Mouse (Mus musculus) left cerebral cortex, postnatal 10 days (tissue): ENCODE measurements at regions not wholly inside any gene's neighbourhood (a gene's known extent, or its start where the extent isn't known, plus 50 kb on each side); places are given as distances from the start of the nearest gene placed in this dataset.

Source experiments
- DNase-seq, 2 experiments: peaks; one replicate each; pipeline ENCODE4 v3.0.0; 2021 to 2022; ENCODE audit warnings: low spot score in 2 of 2, mixed read lengths in 1 of 2; ENCODE audit errors: extremely low spot score in 1 of 2
- intact Hi-C: fragments of 180-260 bp; cut with DNase I; formaldehyde crosslinking; loops from one replicate; pipeline ENCODE4 v1.15.1; 2025

DNA sequence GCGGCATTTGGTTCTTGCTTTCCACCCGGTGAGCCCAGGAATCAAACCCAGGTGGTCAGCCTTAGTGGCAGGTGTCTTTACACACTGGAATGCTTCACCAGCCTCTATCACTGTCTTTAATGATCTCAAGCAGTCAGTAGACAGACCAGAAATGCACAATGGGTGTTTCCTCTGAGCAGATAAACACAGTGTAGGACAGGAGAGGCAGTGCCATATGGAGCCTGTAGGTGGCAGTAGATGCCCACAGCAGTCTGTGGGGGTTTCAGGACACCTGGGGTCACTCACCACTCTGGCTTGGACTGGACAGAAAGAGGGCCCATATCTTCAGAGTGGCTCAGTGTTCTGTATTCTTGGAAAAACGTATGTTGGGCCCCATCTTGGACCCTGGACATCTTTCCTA is 130.7 kb upstream of the Vangl1 start:
- intact Hi-C loops = loop anchor here (10.0 kb wide), 2 partner anchors 130 to 360 kb away; partner anchors contain the start of gene Ngf
- DNase-seq = peak in 1 of 2 experiments; percentile 55

DNA sequence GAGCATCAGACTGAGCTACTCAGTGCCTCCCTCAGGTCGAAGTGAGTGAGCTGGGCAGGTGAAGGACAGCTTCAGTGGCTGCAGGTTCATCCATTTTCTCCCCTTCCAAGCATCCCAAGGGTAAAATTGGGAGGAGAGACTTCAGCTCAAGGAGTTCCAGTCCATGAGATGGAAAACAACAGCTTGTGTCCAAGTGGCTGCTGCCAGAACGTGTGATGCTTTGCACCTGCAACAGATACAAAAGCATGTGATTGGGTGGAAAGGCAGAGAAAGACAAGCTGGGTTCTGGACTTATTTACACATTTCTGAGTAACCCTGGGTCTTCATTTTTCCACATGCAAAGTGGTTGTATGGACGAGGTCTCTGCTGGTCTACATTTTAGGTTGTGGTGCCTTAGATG is 127.7 kb upstream of the Vangl1 start:
- intact Hi-C loops = loop anchor here (10.0 kb wide), 2 partner anchors 133 to 363 kb away; partner anchors contain the start of gene Ngf
- no peak for DNase-seq

DNA sequence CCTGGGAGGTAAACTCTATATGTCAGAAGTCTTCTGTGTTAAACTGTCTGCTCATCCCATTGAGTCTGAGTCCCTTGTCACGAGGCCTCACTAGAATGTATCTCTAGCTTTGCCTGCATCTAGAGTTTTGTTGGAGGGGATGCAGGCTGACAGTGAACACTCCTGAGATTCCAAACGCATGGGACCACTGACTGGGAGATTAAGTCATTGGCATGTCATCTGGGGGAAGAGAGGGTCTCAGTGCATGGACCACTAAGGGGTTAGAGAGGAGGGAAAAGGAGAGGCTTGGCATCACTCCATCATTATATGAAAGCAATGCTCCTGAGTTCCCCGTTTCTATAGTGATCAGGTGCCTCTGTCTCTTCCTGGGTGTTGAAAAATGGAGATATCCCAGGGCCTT is 114.8 kb upstream of the Vangl1 start:
- intact Hi-C loops = no loop called here
- DNase-seq = no peak

DNA sequence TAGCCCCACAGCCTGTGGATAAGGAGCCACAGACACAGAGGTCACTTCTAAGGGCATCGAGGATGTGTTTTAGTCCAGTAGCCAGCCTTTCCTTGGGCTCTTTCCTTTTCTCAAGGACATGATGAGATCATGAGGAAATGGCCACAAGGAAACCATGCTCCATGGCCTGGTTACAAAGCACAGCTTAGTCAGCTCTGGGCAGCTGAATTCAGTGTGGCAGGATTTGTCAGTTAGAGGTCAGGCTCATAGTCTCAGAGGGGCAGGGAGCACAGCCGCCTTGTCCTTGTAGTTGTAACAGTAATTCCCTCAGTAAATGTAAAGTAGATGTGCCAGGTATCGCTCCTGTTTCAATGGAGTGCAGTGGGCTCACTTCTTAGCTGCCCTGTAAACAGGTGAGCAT is 111.7 kb upstream of the Vangl1 start:
- intact Hi-C loops = no loop called here
- no peak for DNase-seq

DNA sequence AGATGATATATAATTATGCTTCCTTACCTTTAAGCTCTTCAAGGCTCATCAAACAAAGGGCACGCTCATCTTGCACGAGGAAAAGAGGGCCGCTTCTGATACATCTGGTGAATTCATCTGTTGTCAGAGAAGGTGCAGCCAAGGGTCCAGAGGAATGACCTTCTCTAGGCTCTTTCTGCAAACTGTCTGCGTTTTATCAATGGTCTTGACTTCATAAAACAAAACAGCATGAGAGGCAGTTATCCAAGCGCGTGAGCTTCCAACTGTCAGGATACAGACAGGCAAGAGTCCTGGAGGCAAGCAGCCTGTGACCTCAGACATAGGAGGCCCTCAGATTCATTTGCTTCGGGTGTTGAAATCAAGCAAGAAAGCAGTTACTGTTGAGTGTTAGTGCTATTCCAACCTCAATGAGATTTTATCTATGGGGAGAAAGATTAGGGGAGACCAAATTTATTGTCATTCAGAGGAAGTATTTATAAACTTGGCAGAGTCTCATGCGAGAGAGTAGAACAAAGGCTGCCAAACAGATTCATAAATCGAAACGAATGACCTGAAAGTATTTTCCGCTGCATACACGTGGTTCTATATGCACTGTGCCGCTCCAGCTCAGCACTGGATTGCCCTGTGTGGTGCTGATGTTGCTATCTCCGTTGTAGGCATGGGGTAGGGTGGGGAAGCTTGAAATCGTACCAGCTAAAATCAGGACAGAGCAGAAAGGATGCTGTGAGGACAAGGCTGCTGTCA is 107.2 kb upstream of the Vangl1 start:
- intact Hi-C loops = no loop called here
- DNase-seq = no peak

DNA sequence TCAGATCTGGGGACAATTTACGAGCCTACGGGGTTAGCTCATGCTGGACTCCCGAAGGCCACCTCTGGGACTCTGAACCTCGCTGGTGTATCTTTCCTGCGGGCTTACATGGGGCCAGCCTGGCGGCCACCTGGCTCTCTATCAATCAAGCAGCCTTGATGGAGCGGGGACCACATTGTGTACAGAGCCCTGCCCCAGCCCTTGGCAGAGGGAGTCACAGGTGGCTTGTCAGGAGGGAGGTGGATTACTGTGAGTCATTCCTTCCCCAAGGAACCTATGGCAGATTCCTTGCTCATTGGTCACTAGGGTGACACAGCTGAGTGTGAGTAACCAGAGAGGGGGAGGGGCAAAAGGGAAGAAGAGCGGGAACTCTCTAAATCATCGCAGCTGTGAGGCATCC is 105.8 kb upstream of the Vangl1 start:
- DNase-seq = no peak
- intact Hi-C loops = no loop called here

DNA sequence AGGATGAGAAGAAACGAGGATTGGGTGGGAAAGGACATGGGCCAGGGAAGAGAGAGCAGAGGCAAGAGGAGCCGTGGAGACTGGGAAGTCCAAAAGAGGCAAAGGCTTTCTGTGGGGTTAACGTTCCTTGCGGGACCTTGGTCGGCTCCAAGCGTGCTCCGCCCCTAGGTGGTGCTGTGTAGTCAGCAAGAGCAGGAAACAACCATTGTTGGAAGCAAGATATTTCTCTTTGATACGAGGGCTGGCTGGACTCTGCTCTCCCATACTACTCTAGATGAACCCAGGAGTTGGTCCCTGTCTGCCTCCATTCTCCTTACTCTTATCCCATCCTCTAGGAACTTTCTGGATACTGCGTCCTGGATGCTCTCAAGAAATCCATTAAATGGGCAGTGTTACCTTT is 105.3 kb upstream of the Vangl1 start:
- peak; percentile 20 to 78 for DNase-seq
- intact Hi-C loops = no loop called here

DNA sequence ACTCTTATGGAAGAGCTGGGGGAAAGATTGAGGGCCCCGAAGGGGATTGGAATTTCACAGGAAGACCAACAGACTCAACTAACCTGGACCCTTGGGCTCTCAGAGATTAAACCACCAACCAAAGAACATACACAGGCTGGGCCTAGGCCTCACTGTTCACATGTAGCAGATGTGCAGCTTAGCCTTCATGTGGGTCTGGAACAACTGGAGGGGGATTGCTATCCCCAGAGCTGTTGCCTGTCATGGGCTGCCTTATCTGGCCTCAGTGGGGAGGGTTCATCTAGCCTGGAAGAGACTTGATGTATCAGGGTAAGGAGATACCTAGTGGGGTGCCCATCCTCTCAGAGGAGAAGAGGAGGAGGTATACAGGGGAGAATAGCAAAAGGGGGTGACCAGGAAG is 103.2 kb upstream of the Vangl1 start:
- no peak for DNase-seq
- intact Hi-C loops = no loop called here

DNA sequence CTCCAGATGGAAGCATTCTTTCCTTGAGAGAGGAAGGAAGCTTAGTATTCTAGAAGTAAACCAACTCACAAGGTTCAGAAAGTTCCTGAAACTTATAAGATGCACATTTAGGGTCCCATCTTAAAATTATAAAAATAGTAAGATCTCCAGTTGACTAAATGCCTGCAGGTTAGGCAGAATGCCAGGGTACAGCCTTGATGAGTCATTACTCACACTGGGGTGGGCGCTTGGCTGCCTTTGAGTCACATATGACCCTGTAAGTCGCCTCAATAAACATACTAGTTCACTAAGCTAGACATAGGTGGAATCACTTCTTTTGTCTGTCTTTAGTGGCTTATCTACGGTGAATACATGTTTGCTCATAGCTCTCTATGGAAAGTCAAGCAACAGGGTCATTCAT is 87.9 kb upstream of the Vangl1 start:
- DNase-seq = no peak
- intact Hi-C loops = no loop called here

DNA sequence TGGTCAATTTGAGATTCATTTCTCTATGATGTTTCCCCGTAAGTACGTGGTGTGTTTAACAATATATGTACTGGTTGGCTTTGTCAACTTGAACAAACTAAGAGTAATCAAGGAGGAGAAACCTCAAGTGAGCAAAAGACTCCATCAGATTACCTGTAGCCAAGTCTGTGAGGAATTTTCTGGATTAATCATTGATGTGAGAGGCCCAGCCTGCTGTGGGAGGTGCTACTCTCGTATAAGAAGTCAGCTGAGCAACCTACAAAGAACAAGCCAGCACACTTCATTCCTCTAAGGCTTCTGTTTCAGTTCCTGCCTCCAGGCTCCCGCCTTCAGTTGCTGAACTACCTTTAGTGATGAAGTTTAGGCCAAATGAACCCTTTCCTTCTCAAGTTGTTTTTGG is 77.5 kb upstream of the Vangl1 start:
- intact Hi-C loops = no loop called here
- DNase-seq = no peak

DNA sequence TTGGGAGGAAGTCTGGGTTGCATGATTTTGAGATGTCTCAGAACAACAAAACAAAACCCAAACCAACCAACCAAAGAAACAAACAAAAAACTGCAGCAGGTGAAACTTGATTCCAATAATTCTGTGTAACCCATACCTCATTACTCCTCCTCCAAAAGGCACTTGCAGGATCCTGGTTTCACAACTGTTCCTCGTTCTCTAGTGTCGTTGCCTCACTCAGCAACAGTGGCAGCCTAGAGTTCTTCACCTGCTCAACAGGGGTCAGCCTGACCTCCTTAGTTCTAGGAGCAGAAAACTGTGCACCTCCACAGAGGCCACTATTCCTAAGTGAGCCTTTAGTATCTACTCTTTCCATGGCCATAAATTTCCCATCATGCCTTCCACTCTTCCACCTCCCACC is 72.3 kb upstream of the Vangl1 start:
- no peak for DNase-seq
- intact Hi-C loops = no loop called here

DNA sequence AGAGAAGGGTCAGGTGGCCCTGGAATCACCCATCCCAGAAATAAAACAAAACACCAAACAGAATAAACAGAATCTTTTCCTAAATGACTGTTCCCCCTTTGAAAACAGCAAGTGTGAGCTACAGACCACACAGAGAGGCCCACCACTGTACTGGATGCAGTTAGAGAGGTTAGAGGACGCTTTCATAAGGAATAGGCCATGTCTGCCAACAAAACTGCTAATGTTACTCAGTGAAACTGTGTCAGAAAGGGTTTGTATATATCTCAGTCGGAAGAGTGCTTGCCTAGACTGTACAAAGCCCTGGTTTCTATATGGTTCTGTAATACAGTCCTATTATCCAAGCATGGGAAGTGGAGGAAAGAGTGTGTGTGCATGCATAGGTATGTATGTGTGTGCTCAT is 71.8 kb upstream of the Vangl1 start:
- intact Hi-C loops = no loop called here
- DNase-seq = no peak

DNA sequence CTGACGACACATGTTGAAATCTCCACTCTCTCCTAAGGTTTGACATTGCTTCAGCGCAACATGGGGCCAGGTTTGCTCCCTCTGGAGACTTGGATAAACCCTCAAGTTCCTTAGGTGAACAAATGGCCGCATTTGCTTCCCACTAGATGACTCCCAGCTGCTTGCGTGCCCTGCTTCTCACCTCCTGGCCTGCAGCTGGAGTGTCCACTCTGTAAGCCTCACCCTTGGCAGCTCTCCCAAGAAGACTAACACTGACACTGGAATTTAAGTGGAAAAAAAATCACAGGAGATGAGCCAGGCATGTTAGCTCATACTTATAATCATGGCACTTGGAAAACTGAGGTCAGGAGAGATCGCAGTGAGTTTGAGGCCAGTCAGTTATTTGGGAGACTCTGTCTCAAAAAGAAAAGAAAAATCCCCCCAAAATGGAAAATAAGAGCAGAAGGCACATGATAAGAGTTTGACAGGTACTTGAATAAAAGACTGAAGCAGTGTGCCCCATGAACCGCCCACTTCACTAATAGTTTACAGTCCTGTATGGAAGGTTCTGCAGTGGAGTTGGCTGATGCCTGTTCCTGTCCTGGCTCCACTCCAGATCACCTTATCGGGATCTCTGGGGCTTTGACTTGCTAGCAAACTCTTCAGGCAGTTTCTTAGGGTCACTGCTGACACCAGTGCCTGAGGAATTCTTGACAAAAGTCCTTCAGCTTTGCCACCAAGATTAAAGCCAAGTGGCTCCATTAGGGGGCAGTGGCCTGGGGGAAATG is 70.9 kb upstream of the Vangl1 start:
- intact Hi-C loops = no loop called here
- peak in 1 of 2 experiments; percentile 29 for DNase-seq

DNA sequence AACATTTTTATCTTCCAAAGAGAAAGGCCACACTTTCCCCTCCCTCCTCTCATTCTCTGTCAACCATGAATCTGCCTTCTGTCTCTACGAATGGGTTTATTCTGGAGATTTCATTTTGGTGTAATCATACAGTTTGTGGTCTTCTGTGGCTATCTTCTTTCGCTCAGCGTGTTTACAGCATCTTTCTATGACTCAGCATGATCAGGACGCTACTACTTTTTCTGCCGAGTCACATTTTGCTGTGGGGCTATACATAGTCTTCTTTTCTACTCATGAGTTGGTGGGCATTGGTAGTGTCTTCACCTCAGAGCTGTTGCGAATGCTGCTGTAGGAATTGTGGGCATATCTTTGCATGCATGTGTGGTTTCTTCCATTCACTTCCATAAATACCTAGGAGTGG is 66.3 kb upstream of the Vangl1 start:
- intact Hi-C loops = no loop called here
- DNase-seq = no peak

DNA sequence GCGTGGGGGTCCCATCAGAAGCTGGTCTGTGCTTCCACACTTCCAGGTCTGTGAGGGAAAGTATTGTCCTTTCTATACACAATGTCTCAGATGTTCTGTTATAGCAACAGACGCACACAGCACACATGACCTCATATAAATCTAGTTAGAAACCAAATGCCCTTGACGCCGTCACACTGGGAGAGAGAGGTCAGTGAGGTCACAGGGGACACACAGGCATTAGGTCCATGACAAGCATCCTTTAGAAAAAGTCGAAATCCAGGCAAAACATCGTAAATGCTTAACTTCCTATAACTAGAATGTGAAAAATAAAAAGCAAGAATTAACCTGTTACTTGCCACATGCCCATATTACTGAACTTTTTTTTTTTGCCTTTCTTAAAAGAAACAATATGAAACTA is 65.8 kb upstream of the Vangl1 start:
- intact Hi-C loops = no loop called here
- no peak for DNase-seq

DNA sequence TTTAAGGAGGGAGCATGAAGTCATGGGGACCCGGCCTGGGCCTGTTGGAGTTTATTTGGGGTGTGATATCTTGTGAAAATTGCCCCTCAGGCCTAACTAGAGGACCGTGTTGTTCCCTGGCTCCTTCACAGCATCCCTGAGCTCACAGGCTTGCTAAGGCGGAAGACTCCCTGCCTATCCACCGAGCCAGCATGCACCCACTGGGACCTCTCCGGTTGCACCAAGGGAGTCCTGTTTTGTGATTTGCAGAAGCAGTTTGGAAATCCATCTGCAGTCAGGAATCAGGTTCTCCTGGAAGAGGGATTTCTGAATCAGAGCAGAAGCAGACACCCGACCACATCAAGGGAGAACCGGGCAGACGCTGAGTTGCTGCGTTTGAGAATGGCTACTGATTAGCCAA is 61.6 kb upstream of the Vangl1 start:
- intact Hi-C loops = no loop called here
- DNase-seq = no peak

DNA sequence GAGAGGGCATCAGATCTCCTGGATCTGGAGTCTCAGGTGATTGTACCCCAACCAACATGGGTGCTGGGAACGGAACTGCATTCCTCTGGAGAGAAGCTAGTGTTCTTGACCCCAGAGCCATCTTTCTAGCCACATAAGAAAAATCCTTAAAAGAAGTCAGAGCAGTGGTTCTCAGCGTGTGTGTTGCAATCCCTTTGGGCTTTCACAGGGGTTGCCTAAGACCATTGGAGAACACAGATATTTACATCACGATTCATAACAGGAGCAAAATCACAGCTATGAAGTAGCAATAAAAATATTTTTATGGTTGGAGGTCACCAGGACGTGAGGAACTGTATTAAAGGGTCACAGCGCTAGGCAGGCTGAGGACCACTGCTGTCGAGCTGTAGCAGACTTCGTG is 60.7 kb upstream of the Vangl1 start:
- intact Hi-C loops = no loop called here
- DNase-seq = no peak

DNA sequence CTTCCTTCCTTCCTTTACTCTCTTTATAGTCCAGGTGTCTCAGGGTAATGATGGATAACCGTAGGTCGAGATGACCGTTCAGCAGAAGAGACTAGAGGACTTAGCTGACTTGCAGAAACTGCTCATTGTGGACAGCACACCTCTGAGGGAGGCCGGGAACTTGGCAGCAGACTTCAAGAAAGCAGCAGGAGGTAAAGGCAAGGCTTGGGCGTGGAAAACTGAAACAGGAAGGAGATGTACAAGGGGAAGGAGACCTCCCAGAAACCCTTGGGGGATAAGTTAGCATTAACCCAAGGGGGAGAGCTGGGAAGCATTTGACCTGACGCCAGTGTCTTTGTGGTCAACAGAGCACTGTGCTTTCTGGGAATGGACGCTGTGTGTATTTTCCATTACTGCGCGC is 58.8 kb upstream of the Vangl1 start:
- peak in 1 of 2 experiments; percentile 52 for DNase-seq
- intact Hi-C loops = no loop called here

DNA sequence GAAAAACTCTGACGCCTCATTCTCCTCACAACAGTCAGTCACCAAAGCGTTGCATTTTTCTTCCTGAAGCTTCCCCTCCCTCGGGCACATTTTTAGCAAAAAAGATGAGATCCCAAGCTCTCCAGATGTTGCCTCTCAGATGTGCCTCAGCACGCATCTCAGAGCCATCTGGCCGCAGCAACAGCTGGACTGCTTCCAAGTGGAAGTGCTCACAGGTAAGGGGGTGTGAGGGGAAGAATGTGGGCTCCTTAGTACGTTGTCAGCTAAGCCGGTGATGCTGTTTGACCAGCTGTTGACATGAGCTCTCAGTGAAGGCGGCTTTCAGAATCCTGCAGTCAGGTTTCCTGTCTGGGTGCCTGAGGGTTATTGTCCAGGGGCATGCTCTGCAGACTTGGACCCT is 58.2 kb upstream of the Vangl1 start:
- DNase-seq = no peak
- intact Hi-C loops = no loop called here

DNA sequence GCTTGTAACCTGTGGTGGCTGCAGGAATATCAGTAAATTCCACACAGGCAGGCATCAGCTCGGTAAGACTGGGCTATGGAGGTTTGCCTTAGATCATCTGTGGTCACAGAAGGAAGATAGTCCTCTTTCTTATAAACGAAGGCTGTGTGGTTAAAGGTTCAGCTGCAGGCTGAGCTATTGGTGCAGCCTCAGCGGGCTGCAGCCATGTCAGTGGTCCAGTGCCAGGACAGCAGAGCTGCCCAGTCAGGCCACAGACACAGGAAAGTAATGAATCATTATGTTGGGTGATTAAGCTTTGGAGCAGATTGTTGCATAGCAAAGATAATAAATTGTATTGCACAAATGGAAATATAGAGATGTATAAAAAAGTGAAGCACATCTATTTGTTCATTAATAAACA is 57.0 kb upstream of the Vangl1 start:
- no peak for DNase-seq
- intact Hi-C loops = no loop called here
